Mouse (Mus musculus) adrenal gland (tissue): Measurements from ENCODE around the gene Pcsk2.

ENCODE experiments used
- intact Hi-C: fragments of 180-260 bp; cut with DNase I; formaldehyde crosslinking; loops from one replicate; pipeline ENCODE4 v1.15.1; 2025

The Pcsk2 gene

GRCm38 (mm10) chr2:143724101-143724500, 178.1 kb downstream of the Pcsk2 start:
- intact Hi-C loops, result no loop called here

DNA sequence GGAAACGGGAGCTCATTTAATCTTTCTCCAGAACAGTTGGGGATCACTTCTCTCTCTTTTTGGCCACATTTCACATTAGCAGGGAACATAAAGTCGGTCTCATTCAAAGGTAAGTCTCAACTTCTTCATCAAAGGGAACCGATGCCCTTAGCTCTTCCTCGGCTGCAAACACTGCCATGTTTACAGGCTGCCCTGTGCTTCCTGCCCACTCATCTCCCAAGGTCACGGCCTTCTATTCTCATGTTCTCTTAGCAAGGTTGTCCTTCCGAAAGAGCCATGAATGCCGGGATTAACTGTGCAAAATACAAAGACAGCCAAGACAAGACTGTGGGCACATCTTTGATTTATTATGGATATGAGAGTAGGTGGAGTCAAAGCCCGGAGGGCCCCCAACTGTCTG, 178.8 kb downstream of the Pcsk2 start:
- intact Hi-C loops, result no loop called here

- intact Hi-C loops, result no loop called here
These were observed 186.5 kb downstream of the Pcsk2 start for GRCm38 (mm10) chr2:143732501-143732900.

- intact Hi-C loops, result no loop called here
These were observed 189.5 kb downstream of the Pcsk2 start for GRCm38 (mm10) chr2:143735442-143735841.

GRCm38 (mm10) chr2:143739475-143740226, 193.7 kb downstream of the Pcsk2 start:
- intact Hi-C loops, result no loop called here

DNA sequence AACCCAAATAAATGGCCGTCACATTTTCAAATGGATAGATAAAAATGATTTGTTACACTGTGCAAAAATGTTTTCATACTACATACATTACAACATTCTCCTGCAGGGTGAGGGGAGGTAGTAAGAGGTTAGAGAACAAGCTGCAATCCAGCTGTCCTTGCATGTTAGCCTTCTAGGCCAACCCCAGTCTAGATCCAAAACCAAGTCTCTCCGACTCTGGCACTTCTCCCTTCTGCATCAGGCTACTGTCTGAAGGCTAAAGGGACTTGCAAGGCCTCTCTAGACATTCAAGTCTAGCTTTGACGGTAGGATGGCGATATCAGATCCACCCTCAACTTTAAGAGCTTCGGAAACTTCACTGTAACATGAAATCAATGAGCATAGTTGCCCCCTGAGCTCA, 196.5 kb downstream of the Pcsk2 start:
- intact Hi-C loops, result no loop called here

DNA sequence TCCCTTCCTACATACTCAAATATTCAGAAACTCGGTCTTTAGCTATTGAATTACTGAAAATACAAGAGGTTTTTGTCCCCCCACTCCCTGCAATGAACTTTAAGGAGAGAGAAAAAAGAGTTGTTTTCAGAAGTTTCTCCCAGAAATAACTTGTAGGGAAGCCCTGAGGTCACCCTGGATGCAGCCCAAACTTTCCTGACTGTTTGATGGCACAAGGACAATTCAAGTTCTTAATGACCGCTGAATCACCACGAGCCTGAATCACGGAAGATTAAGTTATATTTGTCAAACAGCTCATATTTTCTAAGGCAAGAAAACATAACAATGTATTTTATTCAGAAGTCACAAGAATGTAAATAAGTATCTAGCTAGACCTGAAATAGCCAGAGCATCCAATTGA, 197.1 kb downstream of the Pcsk2 start:
- intact Hi-C loops, result no loop called here

DNA sequence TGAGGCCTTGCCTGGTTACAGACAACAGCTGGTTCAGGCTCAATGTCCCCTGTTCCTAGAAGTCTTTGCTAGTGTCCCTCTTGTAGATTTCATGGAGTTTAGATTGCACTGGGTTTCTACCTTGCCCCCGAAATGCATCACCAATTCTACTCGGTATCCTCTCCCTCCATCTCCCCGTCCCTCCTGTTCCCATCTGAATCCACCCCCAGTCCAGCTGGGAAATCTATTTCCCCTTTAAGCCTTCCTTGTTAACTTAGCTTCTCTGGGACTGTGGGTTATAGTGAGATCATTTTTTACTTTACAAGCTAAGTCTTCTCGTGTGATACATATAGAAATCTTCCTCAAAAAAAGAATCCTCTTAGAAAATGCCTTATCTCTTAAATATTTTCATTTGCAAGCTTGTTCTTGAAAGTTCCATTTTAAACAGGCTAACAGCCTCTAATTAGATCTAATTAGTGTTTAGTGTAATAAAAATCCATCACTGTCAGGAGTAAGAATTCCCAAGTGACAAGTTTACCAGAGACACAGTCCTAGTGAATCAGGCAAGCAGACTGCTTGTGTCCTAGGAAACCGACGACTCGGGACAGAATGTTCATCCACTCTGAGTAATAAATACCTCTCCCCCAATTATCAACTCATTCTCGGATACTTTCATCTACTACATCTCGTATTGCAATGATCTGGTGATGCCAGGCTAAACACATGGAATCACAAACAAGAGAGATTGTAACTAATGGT, 206.3 kb downstream of the Pcsk2 start:
- intact Hi-C loops, result no loop called here

- intact Hi-C loops, result loop anchor here (2.0 to 10.0 kb wide), 2 partner anchors 132 to 664 kb away; no protein-coding TSS in a partner anchor
These were observed 230.5 kb downstream of the Pcsk2 start for GRCm38 (mm10) chr2:143776448-143776847.

- intact Hi-C loops, result loop anchor here (10.0 kb wide), 1 partner anchor 246 kb away; no protein-coding TSS in a partner anchor
These were observed 234.4 kb downstream of the Pcsk2 start for GRCm38 (mm10) chr2:143780310-143780709.

DNA sequence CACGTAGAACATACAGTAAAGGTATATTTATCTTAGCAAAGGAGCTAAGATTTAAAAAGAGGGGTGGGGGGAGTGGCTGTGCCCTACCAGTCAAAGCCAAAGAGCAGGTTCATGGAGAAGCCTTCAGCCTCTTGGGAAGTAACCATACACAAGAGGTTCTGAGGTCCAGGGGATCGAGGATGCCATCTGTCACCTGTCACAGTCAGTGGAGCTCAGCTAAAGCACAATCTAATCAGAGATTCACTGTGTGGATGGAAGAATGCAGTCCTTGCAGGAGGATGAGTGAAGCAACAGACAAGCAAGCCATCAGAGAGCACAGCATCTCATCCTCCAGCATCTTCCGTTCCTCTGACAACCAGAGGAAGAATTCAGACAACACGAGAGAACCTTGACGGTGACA, 244.0 kb downstream of the Pcsk2 start:
- intact Hi-C loops, result loop anchor here (10.0 kb wide), 1 partner anchor 255 kb away; no protein-coding TSS in a partner anchor

GRCm38 (mm10) chr2:143795858-143796257, 249.9 kb downstream of the Pcsk2 start:
- intact Hi-C loops, result no loop called here

- intact Hi-C loops, result no loop called here
These were observed 250.5 kb downstream of the Pcsk2 start for GRCm38 (mm10) chr2:143796335-143797013.

GRCm38 (mm10) chr2:143801097-143801496, 255.1 kb downstream of the Pcsk2 start:
- intact Hi-C loops, result no loop called here

DNA sequence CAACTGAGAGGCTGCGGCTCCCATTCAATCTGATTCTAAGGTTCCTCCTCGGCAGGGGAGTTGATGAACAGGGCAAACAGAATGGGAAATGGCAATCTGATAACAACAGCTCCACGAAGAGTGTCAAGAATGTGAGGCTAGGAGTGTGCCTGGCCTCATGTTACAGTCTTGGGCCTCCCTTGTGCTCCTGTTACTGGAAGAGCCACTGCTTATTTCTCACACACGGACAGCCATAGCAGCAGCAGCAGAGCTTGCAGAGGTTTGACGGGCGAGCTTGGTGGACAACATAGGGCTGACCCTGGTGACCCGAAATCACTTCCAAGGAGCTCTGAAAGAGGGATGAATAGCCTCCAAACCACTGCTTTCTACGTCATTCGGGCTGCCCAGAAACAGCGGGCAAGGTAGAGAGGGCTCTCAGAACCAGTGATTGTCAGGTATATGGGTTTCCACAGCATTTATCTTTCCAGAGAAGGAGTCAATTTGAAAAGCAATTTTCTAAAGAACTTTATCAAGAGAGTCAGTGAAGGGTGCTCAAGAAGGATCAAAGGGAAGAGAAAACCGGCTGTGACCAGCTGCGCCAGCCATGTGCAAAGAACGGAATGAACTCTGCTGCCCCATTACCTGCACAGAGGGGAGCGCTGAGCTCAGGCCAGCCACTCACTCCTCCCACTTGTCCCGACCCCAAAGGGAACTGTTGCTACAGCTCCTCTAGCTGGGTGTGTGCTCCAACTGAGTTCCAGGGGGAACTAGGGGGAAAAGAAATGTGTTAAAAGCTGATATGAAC, 260.4 kb downstream of the Pcsk2 start:
- intact Hi-C loops, result no loop called here

DNA sequence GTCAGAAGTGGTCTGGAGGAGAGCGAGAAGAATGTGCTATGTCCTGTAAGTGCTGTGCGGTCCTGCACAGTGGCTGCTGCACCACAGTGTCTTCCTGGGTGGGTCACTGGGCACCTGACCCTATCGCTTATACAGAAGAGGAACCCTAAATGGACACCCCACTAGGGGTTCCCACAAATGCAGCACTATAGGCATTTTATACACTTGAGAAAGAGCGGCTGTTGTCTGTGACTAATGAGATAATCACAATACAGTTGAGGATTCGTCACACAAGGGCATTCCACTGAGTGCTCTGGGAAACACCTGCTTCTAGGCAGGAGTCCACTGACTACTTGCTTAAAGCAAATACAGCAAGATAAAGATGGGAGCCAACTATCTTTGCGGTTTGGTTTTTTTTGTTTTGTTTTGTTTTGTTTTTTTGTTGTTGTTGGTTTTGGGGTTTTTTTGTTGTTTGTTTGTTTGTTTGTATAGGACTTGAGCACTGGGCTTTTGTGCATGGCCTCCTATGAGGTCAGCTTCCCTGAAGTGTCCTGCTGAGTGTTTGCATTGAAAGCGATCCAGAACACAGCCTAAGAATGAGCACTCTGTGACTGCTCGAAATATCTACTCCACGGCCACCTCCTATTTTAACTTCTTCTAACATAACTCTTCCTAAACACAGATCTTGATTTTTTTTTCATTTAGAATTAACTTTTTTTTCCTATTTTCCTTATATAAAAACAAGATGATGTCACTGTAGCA, 261.1 kb downstream of the Pcsk2 start:
- intact Hi-C loops, result no loop called here

- intact Hi-C loops, result no loop called here
These were observed 262.8 kb downstream of the Pcsk2 start for GRCm38 (mm10) chr2:143808789-143809188.

- intact Hi-C loops, result no loop called here
These were observed 266.3 kb downstream of the Pcsk2 start for GRCm38 (mm10) chr2:143812262-143812661.

GRCm38 (mm10) chr2:143813461-143813860, 267.5 kb downstream of the Pcsk2 start:
- intact Hi-C loops, result no loop called here

GRCm38 (mm10) chr2:143831645-143832044, 285.7 kb downstream of the Pcsk2 start:
- intact Hi-C loops, result no loop called here
